Mouse (Mus musculus): ENCODE measurements around the gene Tlr8.

Gene Tlr8

GRCm38 (mm10) chrX:167205813-167206520 is 58.2 kb downstream of the Tlr8 start:
- in situ Hi-C loops (cut with MseI, MboI): no loop called here

- in situ Hi-C loops (cut with MseI, MboI): no loop called here
Observed at GRCm38 (mm10) chrX:167201365-167201764, 62.8 kb downstream of the Tlr8 start.

GRCm38 (mm10) chrX:167195228-167195649 is 68.9 kb downstream of the Tlr8 start:
- in situ Hi-C loops (cut with MseI, MboI): no loop called here

Measured in mouse trophoblast stem cell (cell line).